Mouse (Mus musculus) mouse embryonic stem cell (cell line): ENCODE measurements around the gene Man2a1.

Source experiments
- in situ Hi-C, 2 experiments: fragments of 300-500 bp; cut with MboI; formaldehyde crosslinking; loops; 1 replicate in 1 of 2; 3 replicates in 1 of 2; pipeline ENCODE4 v1.14.3; 2019 to 2020; ENCODE audit warnings: low sequenced_read_pairs in 2 of 2, low pct_unique_long_range_greater_than_20kb in 1 of 2, mixed read lengths in 1 of 2; ENCODE audit not compliant: unreplicated experiment in 1 of 2

Gene Man2a1

GRCm38 (mm10) chr17:64600372-64601090 lies at the start of gene Man2a1:
Gene Man2a1, plus strand, starts transcription at chr17:64600736.
- in situ Hi-C loops, result no loop called here

GRCm38 (mm10) chr17:64553358-64553757 lies 47.2 kb upstream of the Man2a1 start:
- in situ Hi-C loops, result no loop called here

GRCm38 (mm10) chr17:64554901-64555300 lies 45.6 kb upstream of the Man2a1 start:
- in situ Hi-C loops, result no loop called here

GRCm38 (mm10) chr17:64556661-64557445 lies 43.7 kb upstream of the Man2a1 start:
- in situ Hi-C loops, result no loop called here

GRCm38 (mm10) chr17:64558994-64559540 lies 41.5 kb upstream of the Man2a1 start:
- in situ Hi-C loops, result no loop called here

- in situ Hi-C loops, result no loop called here
Observed at GRCm38 (mm10) chr17:64566435-64566834, 34.1 kb upstream of the Man2a1 start.

GRCm38 (mm10) chr17:64567546-64567945 lies 33.0 kb upstream of the Man2a1 start:
- in situ Hi-C loops, result no loop called here

- in situ Hi-C loops, result no loop called here
Observed at GRCm38 (mm10) chr17:64573981-64574380, 26.6 kb upstream of the Man2a1 start.

GRCm38 (mm10) chr17:64575240-64575639 lies 25.3 kb upstream of the Man2a1 start:
- in situ Hi-C loops, result no loop called here

- in situ Hi-C loops, result no loop called here
Observed at GRCm38 (mm10) chr17:64577485-64577884, 23.1 kb upstream of the Man2a1 start.

GRCm38 (mm10) chr17:64578346-64578745 lies 22.2 kb upstream of the Man2a1 start:
- in situ Hi-C loops, result no loop called here

- in situ Hi-C loops, result no loop called here
Observed at GRCm38 (mm10) chr17:64579696-64580095, 20.8 kb upstream of the Man2a1 start.

- in situ Hi-C loops, result no loop called here
Observed at GRCm38 (mm10) chr17:64581133-64581532, 19.4 kb upstream of the Man2a1 start.

GRCm38 (mm10) chr17:64581962-64582361 lies 18.6 kb upstream of the Man2a1 start:
- in situ Hi-C loops, result no loop called here

GRCm38 (mm10) chr17:64590483-64590882 lies 10.1 kb upstream of the Man2a1 start:
- in situ Hi-C loops, result no loop called here

- in situ Hi-C loops, result no loop called here
Observed at GRCm38 (mm10) chr17:64591366-64591765, 9.2 kb upstream of the Man2a1 start.

- in situ Hi-C loops, result no loop called here
Observed at GRCm38 (mm10) chr17:64592355-64592754, 8.2 kb upstream of the Man2a1 start.

GRCm38 (mm10) chr17:64592788-64593187 lies 7.7 kb upstream of the Man2a1 start:
- in situ Hi-C loops, result no loop called here

GRCm38 (mm10) chr17:64597770-64598169 lies 2.8 kb upstream of the Man2a1 start:
- in situ Hi-C loops, result no loop called here

- in situ Hi-C loops, result no loop called here
Observed at GRCm38 (mm10) chr17:64599916-64600315, 620 bp upstream of the Man2a1 start.
